Mouse (Mus musculus) spleen, postnatal 36 days (tissue): ENCODE measurements around the gene Pde4d.

ENCODE experiments used
- DNase-seq, 2 experiments: peaks; one replicate each; pipeline ENCODE4 v3.0.0; 2022; ENCODE audit warnings: low spot score in 2 of 2, mixed read lengths in 1 of 2

Pde4d gene

DNA sequence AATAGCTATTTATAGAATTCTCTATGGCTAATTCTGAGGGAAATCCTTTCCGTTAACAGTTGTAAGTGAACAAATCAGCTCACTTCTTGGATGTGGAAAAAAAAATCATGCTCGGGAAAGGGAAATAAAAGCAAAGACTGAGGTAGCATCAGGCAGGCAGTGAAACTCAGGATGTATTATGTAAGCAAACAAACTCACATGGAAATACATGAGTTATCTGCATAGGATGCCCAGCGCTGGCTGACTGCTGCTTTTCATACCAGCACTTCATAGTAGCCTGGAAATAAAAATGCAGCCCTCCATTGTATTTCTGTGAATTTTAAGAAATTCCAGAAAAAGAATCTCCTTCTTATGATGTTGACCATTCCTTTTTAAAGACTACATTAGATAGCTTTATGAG lies 1237.2 kb downstream of the Pde4d start:
- no peak for DNase-seq

DNA sequence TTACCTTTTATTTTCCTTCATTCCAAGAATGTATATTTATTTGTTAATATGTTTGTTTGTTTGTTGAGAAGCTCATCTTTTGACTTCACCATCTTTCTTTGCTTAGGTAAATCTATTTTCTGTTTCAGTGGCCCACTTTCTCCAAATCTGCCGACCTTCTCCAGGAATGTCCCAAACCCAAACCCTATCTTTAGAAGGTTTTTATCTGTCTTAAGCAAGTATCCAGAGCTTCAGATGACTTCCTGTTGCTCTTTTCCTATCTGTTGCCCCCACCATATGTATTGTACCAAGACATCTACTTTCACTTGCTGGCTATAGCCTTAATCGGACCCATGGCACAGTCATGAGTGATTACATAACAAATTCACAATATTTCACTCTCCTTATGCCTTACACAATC lies 1238.4 kb downstream of the Pde4d start:
- no peak for DNase-seq

DNA sequence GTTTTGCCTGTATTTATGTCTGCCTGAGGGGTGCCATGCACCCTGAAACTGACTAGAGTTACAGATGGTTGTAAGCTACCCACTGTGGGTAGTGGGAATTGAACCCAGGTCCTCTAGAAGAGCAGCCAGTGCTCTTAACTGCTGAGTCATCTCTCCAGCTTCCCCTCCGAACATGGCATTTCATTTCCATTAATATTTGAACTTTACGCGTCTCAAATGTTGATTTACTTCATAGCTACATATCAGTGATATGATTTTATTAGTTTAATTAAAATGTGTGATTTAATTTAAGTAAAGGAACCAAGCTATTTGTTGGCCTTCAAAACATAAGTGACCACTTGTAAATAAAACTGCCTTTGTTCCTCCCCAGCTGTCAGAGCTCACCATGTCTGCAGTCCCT lies 1239.4 kb downstream of the Pde4d start:
- DNase-seq = no peak

DNA sequence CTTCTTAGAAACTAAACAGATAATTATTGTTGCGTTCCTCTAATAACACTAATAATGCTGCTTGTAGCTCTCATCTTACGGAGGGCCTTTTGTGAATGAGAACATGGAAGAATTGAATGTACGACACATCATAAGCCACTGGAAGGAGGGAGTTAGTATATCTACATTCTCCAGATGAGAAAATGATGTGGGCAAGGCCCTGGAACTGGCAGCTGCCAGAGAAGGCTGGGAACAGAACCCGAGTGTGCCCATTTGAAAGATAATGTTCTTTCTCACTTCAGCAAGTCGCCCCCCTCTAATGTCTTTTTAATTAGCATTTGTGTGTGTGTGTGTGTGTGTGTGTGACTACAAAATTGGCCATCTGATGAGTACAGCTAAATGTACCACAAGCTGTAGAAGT lies 1240.8 kb downstream of the Pde4d start:
- DNase-seq = peak; percentile 6 to 29

DNA sequence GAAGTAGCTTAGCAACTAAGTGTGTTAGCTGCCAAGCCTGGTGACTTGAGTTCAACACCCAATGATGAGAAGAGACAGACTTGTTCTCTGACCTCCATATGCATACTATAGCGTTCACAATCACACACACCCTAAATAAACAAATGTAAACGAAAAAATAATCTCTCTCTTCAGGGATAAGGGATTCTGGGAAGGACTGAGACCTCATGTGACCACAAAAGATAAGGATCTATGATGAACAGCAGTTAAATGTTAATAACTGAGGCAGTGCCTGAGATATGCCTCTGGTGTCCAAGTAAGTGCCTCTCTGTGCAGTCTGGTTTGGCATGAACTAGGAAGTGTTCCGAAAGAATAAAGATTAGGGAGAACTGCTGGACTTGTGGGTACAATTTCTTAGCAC lies 1243.1 kb downstream of the Pde4d start:
- DNase-seq = no peak

DNA sequence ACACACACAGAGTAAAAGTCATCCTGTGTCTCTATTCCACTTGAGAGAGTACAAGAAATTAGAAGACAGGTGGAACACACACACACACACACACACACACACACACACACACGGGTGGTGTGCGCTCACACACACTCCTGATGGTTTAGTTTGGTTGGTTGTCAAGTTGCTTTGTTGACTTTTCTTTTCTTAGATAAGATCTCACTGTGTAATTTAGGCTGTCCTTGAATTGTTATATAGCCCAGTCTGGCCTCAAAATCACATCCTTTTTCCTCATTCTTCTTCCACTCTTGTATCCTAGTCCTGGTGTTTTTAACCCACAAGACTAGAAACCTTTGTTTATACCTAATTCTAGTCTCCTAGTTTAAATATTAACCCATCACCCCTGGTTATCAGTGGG lies 1244.0 kb downstream of the Pde4d start:
- DNase-seq = no peak

DNA sequence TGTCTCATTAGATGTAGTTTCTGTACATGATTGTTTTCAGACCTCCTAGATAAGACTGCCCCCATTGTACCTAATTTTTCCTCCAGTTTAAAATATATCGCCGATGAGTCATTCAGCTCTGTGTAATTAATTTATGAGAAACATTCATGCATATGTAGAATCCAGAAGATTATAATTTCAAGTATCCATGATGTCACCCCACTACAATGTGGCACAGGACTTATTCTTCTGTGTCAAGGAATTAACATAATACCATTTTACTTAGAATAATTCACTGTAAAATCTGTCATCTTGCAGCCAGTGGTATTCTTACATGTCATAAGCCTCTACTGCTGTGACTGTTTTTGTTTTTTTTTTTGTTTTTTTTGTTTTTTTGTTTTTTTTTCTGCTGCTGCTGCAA lies 1244.5 kb downstream of the Pde4d start:
- DNase-seq = no peak

DNA sequence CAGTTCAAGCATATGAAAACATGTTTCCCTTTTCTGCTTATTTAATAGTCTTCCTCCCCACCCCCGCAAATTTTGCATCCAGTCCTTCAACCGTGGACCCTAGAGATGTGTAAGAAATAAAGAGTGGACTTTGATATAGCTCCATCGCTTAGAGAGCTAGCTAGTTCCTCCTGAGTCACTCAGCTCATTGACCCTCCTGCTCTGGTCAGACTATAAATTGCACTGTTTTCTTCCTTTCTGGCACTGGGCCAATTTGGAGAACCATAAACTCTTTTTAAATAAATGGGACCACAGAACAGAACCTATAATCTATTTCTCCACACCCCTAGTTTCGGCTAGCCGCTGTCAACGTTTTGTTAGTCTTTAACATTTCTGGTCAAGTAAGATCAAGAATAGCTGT lies 1245.3 kb downstream of the Pde4d start:
- DNase-seq = no peak

DNA sequence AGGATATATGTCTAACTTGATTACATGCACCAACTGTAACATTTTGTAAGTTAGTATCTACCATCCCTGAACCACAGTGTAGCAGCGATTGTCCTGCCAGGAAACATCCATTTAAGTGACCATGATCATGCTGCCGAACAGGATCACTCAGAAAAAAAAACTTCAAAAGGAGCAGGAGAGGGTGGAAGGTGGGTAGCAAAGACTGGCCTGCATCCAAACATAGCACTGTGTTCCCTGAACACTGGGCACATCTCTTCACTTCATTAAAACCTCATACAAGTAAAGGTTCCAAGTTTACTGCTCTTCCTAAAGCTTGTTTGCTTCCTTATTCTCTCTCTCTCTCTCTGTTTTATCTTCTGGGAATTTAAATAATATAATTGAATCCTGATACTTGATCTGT lies 1256.4 kb downstream of the Pde4d start:
- DNase-seq = no peak

DNA sequence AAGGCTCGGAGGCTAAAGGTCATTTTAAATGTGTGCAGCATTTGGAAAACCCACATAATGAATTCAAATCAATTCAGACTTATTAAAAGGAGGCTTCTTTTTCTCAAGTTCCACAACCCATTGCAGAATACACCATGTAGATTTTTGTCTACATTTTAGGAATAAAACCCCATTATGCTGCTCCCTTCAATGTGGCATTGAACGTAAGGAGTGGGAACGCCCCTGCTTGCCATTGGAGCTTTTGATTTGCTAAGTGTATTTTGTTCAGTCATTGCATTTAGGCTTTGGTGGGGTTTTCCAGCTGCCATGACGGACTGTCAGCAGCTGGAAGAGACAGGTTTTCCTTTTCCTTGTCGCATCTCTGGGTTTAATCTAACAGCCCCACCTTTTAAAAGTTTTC lies 1256.8 kb downstream of the Pde4d start:
- DNase-seq = no peak

DNA sequence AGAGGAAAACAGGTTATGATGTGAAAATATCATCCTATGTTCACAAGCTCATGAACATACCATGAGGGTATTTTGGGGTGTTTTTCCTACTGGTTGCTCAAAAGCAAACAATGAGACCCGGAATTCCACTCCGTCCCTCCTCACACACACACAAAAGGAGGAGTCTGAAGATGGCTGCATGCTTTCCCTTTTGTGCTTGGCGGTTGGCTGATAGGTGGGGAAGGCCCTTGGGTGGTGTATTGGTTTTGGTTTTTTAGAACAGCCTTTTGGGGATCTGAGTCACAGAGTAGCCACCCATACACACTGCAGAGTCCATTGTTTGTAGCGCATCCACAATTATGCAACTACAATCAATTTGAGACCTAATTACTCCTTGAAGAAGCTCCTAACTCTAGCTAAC lies 1257.4 kb downstream of the Pde4d start:
- DNase-seq = no peak

DNA sequence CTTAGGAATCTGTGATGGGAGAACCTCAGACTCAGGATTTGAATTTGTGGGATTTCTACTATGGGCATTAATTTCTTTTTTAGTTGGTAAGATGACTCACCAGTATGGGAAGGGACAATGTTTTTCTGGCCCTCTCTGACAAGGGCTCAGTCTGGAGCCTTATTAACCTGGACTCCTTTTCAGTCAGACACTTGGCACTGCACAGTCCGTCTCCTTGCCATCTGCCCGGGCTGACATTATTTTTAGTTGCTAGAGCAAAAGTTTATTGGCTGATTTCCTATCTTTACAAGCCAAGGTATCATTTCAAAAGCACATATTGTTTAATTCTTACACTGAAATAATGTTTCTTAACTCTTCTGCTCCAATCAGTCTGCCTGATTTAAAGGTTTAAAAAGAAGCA lies 1258.6 kb downstream of the Pde4d start:
- no peak for DNase-seq

DNA sequence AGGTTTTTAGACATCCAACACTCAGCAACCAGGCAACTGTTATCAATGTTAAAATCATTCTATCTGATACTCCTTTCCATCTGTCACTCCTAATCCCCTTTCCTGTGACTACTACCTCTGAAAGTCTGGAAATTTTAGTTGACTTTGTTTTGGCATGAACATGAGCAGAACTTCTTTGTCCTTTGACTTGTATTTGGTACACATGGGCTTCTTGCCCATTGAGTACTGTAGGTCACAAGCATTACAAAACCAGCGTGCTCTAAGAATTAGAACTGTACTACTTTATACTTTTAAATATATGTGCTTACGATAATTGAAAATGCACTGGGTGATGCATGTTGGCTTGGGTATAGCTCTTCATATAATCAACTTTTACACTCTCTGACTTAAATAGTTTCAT lies 1264.8 kb downstream of the Pde4d start:
- no peak for DNase-seq

DNA sequence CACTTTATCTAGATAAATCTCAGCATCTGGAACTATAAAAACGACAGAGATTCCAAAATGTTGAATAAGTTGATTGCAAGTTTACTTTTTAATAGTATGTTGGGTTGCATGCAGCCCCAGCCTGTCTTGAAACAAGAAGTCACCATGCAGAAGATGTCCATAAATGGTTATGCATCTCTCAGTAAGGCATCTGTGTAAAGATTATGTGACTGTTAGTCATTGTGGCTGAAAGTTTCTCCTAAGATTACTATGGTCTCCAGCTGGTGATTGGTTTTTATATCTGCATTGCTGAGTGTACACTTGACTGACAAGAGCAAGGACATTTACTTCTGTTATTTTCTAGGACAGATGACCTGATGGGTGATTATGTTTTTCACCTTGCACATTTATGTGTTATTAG lies 1265.6 kb downstream of the Pde4d start:
- DNase-seq = no peak

DNA sequence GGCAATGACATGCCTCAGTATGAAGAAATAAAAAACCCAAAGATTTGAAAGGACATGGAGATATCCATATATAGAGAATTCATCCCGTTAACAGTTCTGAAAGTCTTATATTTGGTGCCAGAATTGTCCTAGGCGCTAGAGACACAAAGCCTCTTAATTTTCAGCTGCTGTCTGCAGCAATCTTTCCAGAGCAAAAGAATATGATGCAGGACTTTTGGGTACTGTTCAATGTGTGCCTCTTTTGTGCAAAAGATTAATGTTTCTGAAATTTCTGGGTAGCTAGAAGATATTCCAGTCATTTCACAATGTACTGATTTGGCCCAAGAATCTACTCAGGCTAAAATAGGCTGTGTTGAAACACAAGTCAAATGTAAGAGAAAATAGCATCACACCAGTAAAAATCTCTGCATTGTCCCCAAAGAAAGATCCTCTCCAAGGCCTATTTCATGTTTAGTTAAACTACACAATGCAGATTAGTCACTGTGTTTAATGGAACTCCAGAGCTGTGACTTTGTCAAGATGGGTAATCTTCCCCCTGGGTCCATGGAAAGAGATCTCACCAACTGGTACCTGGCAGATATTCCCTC lies 1270.5 kb downstream of the Pde4d start:
- DNase-seq = no peak

DNA sequence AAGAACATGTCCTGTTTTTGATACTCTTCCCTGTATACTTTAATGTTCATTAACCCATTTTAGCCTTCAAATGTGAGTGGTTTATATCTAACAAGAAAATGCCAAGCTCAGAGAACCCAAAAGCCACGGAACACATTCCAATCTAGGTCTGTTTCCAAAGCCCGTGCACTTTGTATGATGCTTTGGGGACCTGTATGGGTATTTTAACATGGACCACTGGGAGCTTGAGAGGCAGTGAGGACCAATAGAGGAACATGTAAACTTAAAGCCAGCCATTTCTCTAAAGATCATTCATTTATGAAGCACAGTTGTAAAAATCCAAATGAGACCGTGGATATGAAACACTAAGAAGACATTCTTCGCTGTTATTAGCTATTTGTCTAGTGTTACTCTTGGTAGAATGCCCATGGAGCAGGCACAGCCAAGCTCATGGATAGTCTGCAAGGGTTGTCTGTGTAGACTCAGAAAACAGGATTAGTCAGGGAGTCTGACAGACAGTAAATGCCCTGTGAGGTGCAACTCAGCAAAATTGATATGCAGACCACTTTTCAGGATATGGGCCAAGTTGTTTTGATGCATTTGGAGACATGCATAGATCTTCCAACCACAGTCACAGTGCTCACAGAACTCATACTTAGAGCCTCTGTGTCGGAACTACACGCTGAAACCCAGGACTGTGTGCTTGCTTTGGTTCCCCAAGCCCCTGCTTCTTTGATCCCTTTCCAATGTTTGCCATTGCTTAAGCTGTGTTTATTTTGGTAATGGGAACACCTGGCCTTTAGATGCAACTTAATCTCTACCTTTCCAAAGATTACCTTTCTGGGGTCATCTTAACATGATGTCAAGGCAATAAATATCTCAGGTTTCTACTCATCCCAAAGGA lies 1272.7 kb downstream of the Pde4d start:
- no peak for DNase-seq

DNA sequence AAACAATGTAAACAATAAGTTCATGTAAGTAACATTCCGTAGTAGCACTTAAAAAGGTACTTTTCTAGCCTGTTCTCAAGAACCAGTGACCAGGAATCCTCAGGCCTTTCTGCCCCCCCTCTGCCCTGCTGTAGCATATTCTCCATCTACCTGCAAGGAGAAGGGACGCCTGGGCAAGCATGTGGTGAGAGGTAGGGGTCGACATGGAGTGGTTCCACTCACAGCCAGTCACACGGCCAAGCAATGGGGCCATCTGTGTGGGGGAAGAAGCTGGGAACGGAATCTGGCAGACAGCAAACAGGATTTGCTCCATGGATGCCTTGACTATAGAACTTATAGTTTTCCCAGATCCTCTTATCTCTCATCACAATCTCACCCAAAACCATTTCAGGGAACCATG lies 1277.6 kb downstream of the Pde4d start:
- no peak for DNase-seq

DNA sequence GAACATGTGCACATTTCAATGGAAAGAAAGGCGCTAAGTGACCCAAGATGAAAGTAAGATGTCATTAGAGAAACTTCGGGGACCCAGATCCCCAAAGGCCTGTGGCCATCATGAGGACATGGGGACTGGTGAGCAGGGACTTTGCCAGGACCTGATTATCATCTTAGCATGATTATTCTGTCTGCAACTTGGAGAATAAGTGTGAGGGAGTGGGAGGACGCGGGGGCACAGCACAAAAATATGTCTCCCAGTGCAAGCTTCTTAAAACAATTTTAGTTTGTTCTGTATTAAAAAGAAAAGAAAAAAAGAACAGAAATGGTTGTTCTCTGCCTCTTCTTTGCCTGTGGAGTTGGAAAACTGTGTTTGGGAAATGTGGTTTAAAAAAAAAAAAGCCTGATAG lies 1279.9 kb downstream of the Pde4d start:
- no peak for DNase-seq

DNA sequence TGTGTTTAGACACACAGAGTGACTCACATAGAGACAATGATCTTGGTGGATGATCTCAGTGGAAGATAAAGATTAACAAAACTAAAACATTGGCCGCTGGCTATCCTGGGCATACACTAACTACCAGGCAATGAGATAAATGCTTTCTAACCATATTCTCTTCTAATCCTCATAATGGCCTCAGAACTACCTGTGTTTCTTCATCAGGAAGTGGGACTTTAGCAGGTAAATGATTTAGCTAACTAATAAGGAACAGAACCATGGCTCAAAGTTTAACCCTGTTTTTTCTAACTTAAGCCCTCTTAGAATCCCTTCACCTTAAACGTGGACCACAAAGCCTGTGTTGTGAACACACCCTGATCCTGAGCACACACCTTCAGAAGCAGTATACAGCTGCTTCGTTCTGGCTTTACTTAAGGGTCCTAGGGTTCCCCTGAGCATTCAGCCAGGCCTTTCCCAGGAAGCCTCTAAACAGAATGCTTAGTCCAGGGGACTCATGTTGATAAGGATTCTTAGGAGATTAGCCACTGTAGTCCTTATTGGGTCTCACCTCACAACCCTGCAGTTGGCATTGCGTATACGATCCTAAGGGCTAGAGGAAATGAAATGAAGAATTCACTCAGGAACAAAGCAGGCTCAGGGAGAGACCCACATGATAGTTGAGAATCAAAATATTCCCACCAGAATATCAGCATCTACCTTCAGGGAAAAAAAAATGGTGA lies 1283.1 kb downstream of the Pde4d start:
- no peak for DNase-seq

DNA sequence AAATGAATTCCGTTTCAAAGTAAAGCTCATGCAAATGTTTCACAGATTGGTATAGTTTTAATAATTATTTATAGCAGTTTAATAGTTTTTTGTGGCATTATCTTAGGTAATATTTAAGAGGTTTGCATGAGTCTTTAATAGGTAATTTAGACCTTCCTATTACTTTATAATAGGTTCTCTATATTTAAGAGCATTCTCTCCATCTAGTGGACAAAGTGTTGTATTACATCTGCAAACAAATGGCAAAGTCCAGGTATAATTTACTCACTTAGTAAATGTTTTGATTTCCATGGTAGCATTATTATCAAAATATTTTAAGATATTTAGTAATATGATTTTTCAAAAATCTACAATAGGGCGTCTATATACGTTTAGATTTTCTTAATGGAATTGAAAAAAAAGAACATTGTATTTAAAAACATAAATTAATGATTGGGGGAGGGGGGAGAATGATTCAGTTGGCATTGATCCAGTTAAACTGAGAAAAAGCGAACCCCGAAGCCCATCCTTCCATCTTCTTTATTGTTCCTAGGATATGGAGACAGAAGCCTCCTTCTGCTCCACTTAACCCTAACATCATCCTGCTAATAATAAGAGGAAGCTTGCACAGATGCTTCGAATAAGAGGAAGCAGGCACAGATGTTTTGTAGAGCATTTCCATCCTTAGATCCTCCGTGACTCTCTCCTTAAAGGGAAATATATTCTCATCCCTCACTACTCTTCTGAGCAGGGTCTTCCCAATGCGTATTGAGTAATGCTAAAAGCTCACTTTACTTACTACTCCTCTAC lies 1286.7 kb downstream of the Pde4d start:
- DNase-seq = no peak

DNA sequence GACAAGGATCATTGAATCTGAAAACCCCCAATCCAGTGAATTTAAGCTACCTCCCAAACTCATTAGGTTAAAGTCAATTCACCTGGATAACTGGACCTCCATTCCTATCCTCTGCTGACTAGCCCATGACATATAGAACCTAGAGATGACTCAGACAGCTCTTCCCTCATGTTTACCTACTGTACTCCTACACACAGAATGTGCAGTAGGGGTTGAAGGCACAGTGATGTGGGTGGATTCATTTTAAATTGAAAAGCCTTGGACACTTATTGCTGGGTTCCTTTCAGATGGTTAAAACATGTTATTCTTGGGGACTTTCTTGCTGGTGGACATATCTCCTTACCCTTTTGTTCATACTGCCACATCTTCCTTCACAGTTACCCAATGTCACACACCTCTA lies 1296.7 kb downstream of the Pde4d start:
- no peak for DNase-seq

DNA sequence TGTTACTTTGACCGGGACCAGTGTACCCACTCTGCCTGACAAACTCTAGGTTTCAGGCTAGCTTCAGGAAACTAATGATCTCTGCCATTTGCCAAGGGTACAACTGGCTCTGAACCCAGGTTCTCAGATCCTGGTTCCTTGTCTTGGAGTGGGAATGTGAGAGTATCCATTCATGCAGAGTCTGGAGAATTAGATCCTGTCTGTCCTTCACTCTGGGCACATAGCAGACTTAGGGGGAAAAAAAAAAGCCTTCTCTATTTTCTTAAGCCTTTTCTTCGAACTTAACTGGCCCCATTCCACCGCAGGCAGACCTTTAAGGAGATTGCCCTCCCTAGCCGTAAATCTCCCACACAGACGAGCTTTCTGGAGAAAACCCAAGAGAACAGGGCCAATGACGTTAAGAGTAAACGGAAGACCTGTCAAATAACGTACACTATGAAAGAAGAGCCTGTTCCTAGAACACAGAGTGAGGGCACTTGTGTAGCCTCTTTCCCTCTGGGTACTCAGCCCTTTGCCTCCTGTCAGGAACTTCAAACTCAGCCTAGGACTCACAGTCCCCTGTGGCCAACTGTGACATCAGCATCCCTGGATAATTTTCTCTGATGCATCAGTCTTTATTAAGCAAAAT lies 1302.6 kb downstream of the Pde4d start:
- no peak for DNase-seq
